Mouse (Mus musculus): ENCODE measurements around the gene Ehbp1. TPM values are rescaled to one million over a fixed set of nuclear protein-coding genes. Genes with fewer than 3 reads are reported as not detected.
A peak's percentile ranks its signal among the peaks of the same experiment; 100 is the strongest.

The Ehbp1 gene
- polyA plus RNA-seq, 1 experiment from 2014 or later: 42.7 TPM

- ATAC-seq (ENCODE audit: insufficient number of reproducible peaks, insufficient read depth, low FRiP score, low read depth): no peak
- 4% methylated on average over 18 of the region's 18 CpGs for whole genome bisulfite sequencing
- H3K36me3 ChIP-seq (ENCODE audit: control insufficient read depth, insufficient read depth, low read length): peaks cover 13% of the 10 kb centered on the region
- no peaks in the 10 kb centered on the region for H3K9me3 ChIP-seq (ENCODE audit: control insufficient read depth, low read length)
- peak overlapping the region in 1 of 2 experiments; percentile 28; a peak in 2 of 4 replicates for H3K4me3 ChIP-seq (ENCODE audit: control insufficient read depth in 1 of 2, insufficient read depth in 1 of 2, low read depth in 1 of 2, low read length in 2 of 2)
- H3K4me1 ChIP-seq (ENCODE audit: control insufficient read depth in 2 of 2, insufficient read depth in 2 of 2, low read length in 2 of 2): peaks cover 9 to 18% of the 10 kb centered on the region in 2 experiments
- H3K9ac ChIP-seq (ENCODE audit: low read length): peak overlapping the region; percentile 44; the same call in 1 of the 2 replicates
- H3K4me2 ChIP-seq (ENCODE audit: low read length): peak overlapping the region; percentile 44
- no peak overlapping the region for H3K27ac ChIP-seq (replicated peaks in 1 of 2; ENCODE audit: control insufficient read depth in 1 of 2, insufficient read depth in 1 of 2, low read depth in 2 of 2, low read length in 2 of 2)
- H3K27me3 ChIP-seq (ENCODE audit: control insufficient read depth, insufficient read depth, low read length): peaks cover 62% of the 10 kb centered on the region
Measured at GRCm38 (mm10) chr11:22004331-22004841, 337.7 kb downstream of the Ehbp1 start.

GRCm38 (mm10) chr11:22003341-22003981 lies 338.6 kb downstream of the Ehbp1 start:
- peaks cover 9 to 16% of the 10 kb centered on the region in 2 experiments for H3K4me1 ChIP-seq (ENCODE audit: control insufficient read depth in 2 of 2, insufficient read depth in 2 of 2, low read length in 2 of 2)
- no peak for ATAC-seq (ENCODE audit: insufficient number of reproducible peaks, insufficient read depth, low FRiP score, low read depth)

GRCm38 (mm10) chr11:22002783-22003340 lies 339.2 kb downstream of the Ehbp1 start, which contains the start of gene Otx1:
TSS of gene Otx1 (minus strand) at chr11:22002897.
- Histone ChIP-seq H3K36me3 (ENCODE audit: control insufficient read depth, insufficient read depth, low read length) (peaks cover 13% of the 10 kb centered on the region), H3K4me1 (ENCODE audit: control insufficient read depth in 2 of 2, insufficient read depth in 2 of 2, low read length in 2 of 2) (peaks cover 9 to 16% of the 10 kb centered on the region in 2 experiments), H3K9ac (ENCODE audit: low read length) (peak within 1 kb of the TSS; percentile 69), H3K27ac (replicated peaks in 1 of 2; ENCODE audit: control insufficient read depth in 1 of 2, insufficient read depth in 1 of 2, low read depth in 2 of 2, low read length in 2 of 2) (no peak within 1 kb of the TSS), H3K4me3 (ENCODE audit: control insufficient read depth in 1 of 2, insufficient read depth in 1 of 2, low read depth in 1 of 2, low read length in 2 of 2) (peak within 1 kb of the TSS; percentile 68 to 72), H3K9me3 (ENCODE audit: control insufficient read depth, low read length) (no peaks in the 10 kb centered on the region), H3K27me3 (ENCODE audit: control insufficient read depth, insufficient read depth, low read length) (peaks cover 69% of the 10 kb centered on the region), H3K4me2 (ENCODE audit: low read length) (peak within 1 kb of the TSS; percentile 97)
- ATAC-seq (ENCODE audit: insufficient number of reproducible peaks, insufficient read depth, low FRiP score, low read depth): no peak
- under 1% methylated on average over 34 of the region's 34 CpGs for WGBS

More at GRCm38 (mm10) chr11:22003341-22003981, 338.6 kb downstream of the Ehbp1 start:
- H3K9ac ChIP-seq (ENCODE audit: low read length): no peak overlapping the region
- no peaks in the 10 kb centered on the region for H3K9me3 ChIP-seq (ENCODE audit: control insufficient read depth, low read length)
- 2% methylated on average over 30 of the region's 31 CpGs for WGBS
- H3K4me3 ChIP-seq (ENCODE audit: control insufficient read depth in 1 of 2, insufficient read depth in 1 of 2, low read depth in 1 of 2, low read length in 2 of 2): peak overlapping the region; percentile 18 to 68
- H3K27ac ChIP-seq (replicated peaks in 1 of 2; ENCODE audit: control insufficient read depth in 1 of 2, insufficient read depth in 1 of 2, low read depth in 2 of 2, low read length in 2 of 2): no peak overlapping the region
- peak overlapping the region; percentile 97 for H3K4me2 ChIP-seq (ENCODE audit: low read length)
- H3K36me3 ChIP-seq (ENCODE audit: control insufficient read depth, insufficient read depth, low read length): peaks cover 13% of the 10 kb centered on the region
- H3K27me3 ChIP-seq (ENCODE audit: control insufficient read depth, insufficient read depth, low read length): peaks cover 67% of the 10 kb centered on the region

GRCm38 (mm10) chr11:22002062-22002782 lies 339.9 kb downstream of the Ehbp1 start:
- H3K27ac ChIP-seq (replicated peaks in 1 of 2; ENCODE audit: control insufficient read depth in 1 of 2, insufficient read depth in 1 of 2, low read depth in 2 of 2, low read length in 2 of 2): no peak overlapping the region

GRCm38 (mm10) chr11:22001321-22002061 lies 340.6 kb downstream of the Ehbp1 start:
- Histone ChIP-seq H3K9me3 (ENCODE audit: control insufficient read depth, low read length) (no peaks in the 10 kb centered on the region), H3K36me3 (ENCODE audit: control insufficient read depth, insufficient read depth, low read length) (peaks cover 10% of the 10 kb centered on the region), H3K4me1 (ENCODE audit: control insufficient read depth in 2 of 2, insufficient read depth in 2 of 2, low read length in 2 of 2) (peaks cover 12 to 23% of the 10 kb centered on the region in 2 experiments), H3K9ac (ENCODE audit: low read length) (peak overlapping the region; percentile 69), H3K4me3 (ENCODE audit: control insufficient read depth in 1 of 2, insufficient read depth in 1 of 2, low read depth in 1 of 2, low read length in 2 of 2) (peak overlapping the region; percentile 68 to 72), H3K27me3 (ENCODE audit: control insufficient read depth, insufficient read depth, low read length) (peaks cover 68% of the 10 kb centered on the region), H3K4me2 (ENCODE audit: low read length) (peak overlapping the region; percentile 97), H3K27ac (replicated peaks in 1 of 2; ENCODE audit: control insufficient read depth in 1 of 2, insufficient read depth in 1 of 2, low read depth in 2 of 2, low read length in 2 of 2) (no peak overlapping the region)
- WGBS: under 1% methylated on average over 51 of the region's 59 CpGs
- peak; percentile 77 for ATAC-seq (ENCODE audit: insufficient number of reproducible peaks, insufficient read depth, low FRiP score, low read depth)

More at GRCm38 (mm10) chr11:22002062-22002782, 339.9 kb downstream of the Ehbp1 start:
- peak overlapping the region; percentile 69 for H3K9ac ChIP-seq (ENCODE audit: low read length)
- peak overlapping the region; percentile 68 to 72 for H3K4me3 ChIP-seq (ENCODE audit: control insufficient read depth in 1 of 2, insufficient read depth in 1 of 2, low read depth in 1 of 2, low read length in 2 of 2)
- ATAC-seq (ENCODE audit: insufficient number of reproducible peaks, insufficient read depth, low FRiP score, low read depth): no peak
- under 1% methylated on average over 34 of the region's 34 CpGs for WGBS
- H3K9me3 ChIP-seq (ENCODE audit: control insufficient read depth, low read length): no peaks in the 10 kb centered on the region
- peaks cover 70% of the 10 kb centered on the region for H3K27me3 ChIP-seq (ENCODE audit: control insufficient read depth, insufficient read depth, low read length)
- peak overlapping the region; percentile 97 for H3K4me2 ChIP-seq (ENCODE audit: low read length)
- H3K36me3 ChIP-seq (ENCODE audit: control insufficient read depth, insufficient read depth, low read length): peaks cover 13% of the 10 kb centered on the region
- H3K4me1 ChIP-seq (ENCODE audit: control insufficient read depth in 2 of 2, insufficient read depth in 2 of 2, low read length in 2 of 2): peaks cover 9 to 17% of the 10 kb centered on the region in 2 experiments

- ATAC-seq (ENCODE audit: insufficient number of reproducible peaks, insufficient read depth, low FRiP score, low read depth): no peak
- peaks cover 2% of the 10 kb centered on the region; the same call in 1 of the 2 replicates for H3K36me3 ChIP-seq (ENCODE audit: control insufficient read depth, insufficient read depth, low read length)
- peak overlapping the region; percentile 60 for H3K9ac ChIP-seq (ENCODE audit: low read length)
- H3K4me3 ChIP-seq (ENCODE audit: control insufficient read depth in 1 of 2, insufficient read depth in 1 of 2, low read depth in 1 of 2, low read length in 2 of 2): peak overlapping the region; percentile 68 to 72
- WGBS: 10% methylated on average over 48 of the region's 48 CpGs
- H3K27me3 ChIP-seq (ENCODE audit: control insufficient read depth, insufficient read depth, low read length): peaks cover 68% of the 10 kb centered on the region
- peak overlapping the region; percentile 97 for H3K4me2 ChIP-seq (ENCODE audit: low read length)
- H3K4me1 ChIP-seq (ENCODE audit: control insufficient read depth in 2 of 2, insufficient read depth in 2 of 2, low read length in 2 of 2): peaks cover 15 to 26% of the 10 kb centered on the region in 2 experiments
- no peaks in the 10 kb centered on the region for H3K9me3 ChIP-seq (ENCODE audit: control insufficient read depth, low read length)
- H3K27ac ChIP-seq (replicated peaks in 1 of 2; ENCODE audit: control insufficient read depth in 1 of 2, insufficient read depth in 1 of 2, low read depth in 2 of 2, low read length in 2 of 2): no peak overlapping the region
Measured at GRCm38 (mm10) chr11:22000316-22001076, 341.6 kb downstream of the Ehbp1 start.

Measured in heart, embryonic 14.5 days (tissue).